Mouse (Mus musculus) liver, embryonic 16.5 days (tissue): ENCODE measurements around the gene Bhlha15. TPM values are rescaled to one million over a fixed set of nuclear protein-coding genes. Genes with fewer than 3 reads are reported as not detected.

ENCODE experiments used
- ATAC-seq: fragments of 200-750 bp; cut with Nextera tagmentation; 2 replicates; pipeline ENCODE4 v1.8.0; 2017; ENCODE audit warnings: low read depth, mild to moderate bottlenecking, moderate number of reproducible peaks, moderate library complexity
- H3K27ac ChIP-seq: fragments of 300-500 bp; sonication (generic); 2 replicates; pipeline ENCODE4 v1.5.1; 2014; ENCODE audit warnings: mild to moderate bottlenecking, low read length
- H3K27me3 ChIP-seq: fragments of 300-500 bp; sonication (generic); 2 replicates; pipeline ENCODE4 v1.6.1; 2014; ENCODE audit warnings: low read depth, low read length, mixed read lengths; ENCODE audit not compliant: control insufficient read depth, insufficient read depth
- H3K36me3 ChIP-seq: fragments of 300-500 bp; sonication (generic); 2 replicates; pipeline ENCODE4 v1.6.1; 2014; ENCODE audit warnings: mild to moderate bottlenecking; ENCODE audit not compliant: control insufficient read depth, insufficient read depth
- H3K4me1 ChIP-seq: fragments of 300-500 bp; sonication (generic); 2 replicates; pipeline ENCODE4 v1.6.1; 2014; ENCODE audit warnings: low read depth, low read length, mixed read lengths; ENCODE audit not compliant: control insufficient read depth
- H3K4me2 ChIP-seq: fragments of 300-500 bp; sonication (generic); 2 replicates; pipeline ENCODE4 v1.6.1; 2014; ENCODE audit warnings: low read depth, low read length, mixed read lengths
- H3K4me3 ChIP-seq: fragments of 300-500 bp; sonication (generic); 2 replicates; pipeline ENCODE4 v1.5.1; 2014; ENCODE audit warnings: low read depth, mild to moderate bottlenecking, low read length
- H3K9ac ChIP-seq: fragments of 300-500 bp; sonication (generic); 2 replicates; pipeline ENCODE4 v1.6.1; 2014; ENCODE audit warnings: low read depth, low read length
- H3K9me3 ChIP-seq: fragments of 300-500 bp; sonication (generic); replicated peaks from 2 replicates; pipeline ENCODE4 v1.6.1; 2016; ENCODE audit warnings: low read length; ENCODE audit not compliant: control insufficient read depth
- WGBS: fragments of 180-500 bp; shearing (Covaris S2); extraction: QIAGEN DNeasy Blood & Tissue Kit; methylation state at CpG from one replicate; pipeline ENCODE4 v1.1.7; 2014; ENCODE audit not compliant: insufficient replicate concordance; 5-methylcytosine and 5-hydroxymethylcytosine counted together
- polyA plus RNA-seq: library from polyadenylated mRNA; unstranded; fragments of >200 nt; fragmentation: Nextera tagmentation; extraction: Ambion mirVana; gene quantifications from 2 replicates; pipeline ENCODE4 v1.2.1, GENCODE M21; 2015

Gene Bhlha15
- polyA plus RNA-seq = 0.83 and 1.3 TPM in 2 replicates

DNA sequence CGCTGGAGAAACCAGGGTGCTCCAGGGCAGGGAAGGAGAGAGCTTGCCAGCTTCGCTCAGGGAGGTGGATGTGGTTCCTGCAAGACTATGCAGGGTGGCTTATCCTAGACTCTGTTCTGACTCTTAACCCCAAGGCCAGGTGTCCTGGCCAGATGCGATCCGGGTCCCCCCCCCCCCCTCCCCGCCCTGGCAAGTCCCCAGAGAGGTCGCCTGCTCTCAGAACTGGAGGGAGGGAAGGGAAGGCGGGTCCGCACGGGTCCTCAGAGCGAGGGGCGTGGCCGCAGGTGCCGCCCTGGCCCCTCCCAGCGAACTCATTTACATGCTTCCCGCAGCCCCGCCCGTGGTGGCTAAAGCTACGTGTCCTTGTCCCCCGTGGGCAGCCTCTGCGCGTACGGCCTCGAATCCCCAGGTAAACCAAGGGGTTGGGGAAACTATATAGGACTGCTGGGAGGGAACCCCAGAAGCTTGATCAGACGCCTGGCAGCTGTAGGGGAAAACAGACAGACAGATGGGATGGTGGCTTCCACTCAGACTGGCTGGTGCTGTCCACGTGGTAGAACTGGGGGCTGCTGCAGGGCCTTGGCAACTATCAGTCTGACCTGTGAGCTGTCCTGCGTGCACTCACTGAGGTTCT, at the start of gene Bhlha15:
Gene Bhlha15 (plus strand): TSS at position 337 of the 634 bp plus-strand sequence.
- Histone ChIP-seq H3K4me2 (peak within 1 kb of the TSS; percentile 56), H3K9me3 (no peaks in the 10 kb centered on the region), H3K36me3 (peaks cover 4% of the 10 kb centered on the region; the same call in 1 of the 2 replicates), H3K4me1 (peaks cover 14% of the 10 kb centered on the region), H3K27me3 (no peaks in the 10 kb centered on the region), H3K27ac (no peak within 1 kb of the TSS), H3K9ac (no peak within 1 kb of the TSS), H3K4me3 (peak within 1 kb of the TSS; percentile 47)
- WGBS = 3% methylated on average over 25 of the region's 26 CpGs
- peak; percentile 78 for ATAC-seq

DNA sequence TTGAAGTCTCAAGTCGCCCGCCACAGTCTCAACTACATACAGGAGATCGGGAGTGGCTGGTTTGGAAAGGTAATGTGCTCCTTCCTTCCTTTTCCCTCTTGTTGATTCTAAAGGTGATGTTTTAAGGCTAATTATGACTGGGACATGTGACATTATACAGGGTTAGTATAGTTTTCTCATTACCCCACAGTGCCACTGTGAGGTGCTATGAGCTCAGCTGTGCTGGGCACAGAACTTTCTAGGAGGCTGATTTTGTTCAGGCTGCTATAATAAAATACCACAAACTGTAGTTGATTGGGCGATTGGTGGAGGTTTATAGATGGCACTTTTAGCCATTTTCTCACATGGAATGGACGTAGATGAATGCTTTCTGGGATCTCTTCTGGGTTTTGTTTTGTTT, 46.6 kb upstream of the Bhlha15 start:
- Histone ChIP-seq H3K27ac (no peak overlapping the region), H3K36me3 (peaks cover 7% of the 10 kb centered on the region; the same call in 1 of the 2 replicates), H3K4me1 (no peaks in the 10 kb centered on the region), H3K9ac (no peak overlapping the region), H3K4me3 (no peak overlapping the region), H3K4me2 (no peak overlapping the region), H3K27me3 (no peaks in the 10 kb centered on the region), H3K9me3 (no peaks in the 10 kb centered on the region)
- 79% methylated on average over 5 of the region's 5 CpGs for WGBS
- no peak for ATAC-seq

DNA sequence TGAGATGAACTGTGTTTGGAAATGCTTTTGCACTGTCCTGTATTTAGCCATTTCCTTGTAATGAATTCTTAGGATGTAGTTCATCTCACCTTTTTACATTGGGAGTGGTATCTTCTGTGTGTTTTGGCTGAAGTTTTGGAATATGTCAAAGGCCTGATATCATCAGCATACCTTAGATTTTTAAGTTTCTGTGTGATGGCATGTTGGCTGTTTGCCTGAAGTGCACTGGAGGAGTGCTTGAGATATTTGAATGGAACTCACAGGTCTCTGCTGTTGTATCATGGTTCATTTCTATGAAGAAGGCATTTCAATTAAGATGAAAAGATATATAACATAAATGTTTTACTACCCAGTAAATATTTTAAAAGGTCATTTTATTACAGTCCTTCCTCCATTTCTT, 43.2 kb upstream of the Bhlha15 start:
- Histone ChIP-seq H3K36me3 (peaks cover 15% of the 10 kb centered on the region), H3K4me3 (no peak overlapping the region)

DNA sequence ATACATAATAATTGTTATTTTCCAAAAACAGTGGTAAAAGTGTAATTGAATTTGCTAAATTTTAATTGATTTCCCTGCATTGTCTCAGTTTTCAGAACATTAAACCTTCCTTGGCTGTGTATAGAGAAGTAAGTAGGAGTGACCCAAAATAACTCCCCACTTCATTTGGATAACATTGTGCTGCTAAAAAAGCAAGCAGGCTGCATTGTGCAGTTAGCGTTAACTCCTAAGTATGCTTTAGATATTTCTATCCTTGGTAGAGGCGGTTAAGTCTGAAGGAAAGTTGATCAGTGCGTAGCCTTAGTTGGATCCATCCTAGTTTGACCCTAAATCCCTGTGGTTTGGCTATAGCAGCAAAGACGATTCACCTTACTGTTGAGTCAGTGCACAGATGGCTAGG, 40.6 kb upstream of the Bhlha15 start:
- Histone ChIP-seq H3K4me1 (no peaks in the 10 kb centered on the region), H3K4me3 (no peak overlapping the region), H3K27me3 (no peaks in the 10 kb centered on the region), H3K27ac (no peak overlapping the region), H3K9me3 (no peaks in the 10 kb centered on the region), H3K4me2 (no peak overlapping the region), H3K36me3 (peaks cover 18% of the 10 kb centered on the region), H3K9ac (no peak overlapping the region)
- 85% methylated on average over 4 of the region's 4 CpGs for WGBS
- no peak for ATAC-seq

More for the DNA sequence above, 43.2 kb upstream of the Bhlha15 start:
- H3K9ac ChIP-seq = no peak overlapping the region
- H3K27me3 ChIP-seq = no peaks in the 10 kb centered on the region
- H3K27ac ChIP-seq = no peak overlapping the region
- no peaks in the 10 kb centered on the region for H3K9me3 ChIP-seq
- ATAC-seq = no peak
- H3K4me2 ChIP-seq = no peak overlapping the region
- no peaks in the 10 kb centered on the region for H3K4me1 ChIP-seq

DNA sequence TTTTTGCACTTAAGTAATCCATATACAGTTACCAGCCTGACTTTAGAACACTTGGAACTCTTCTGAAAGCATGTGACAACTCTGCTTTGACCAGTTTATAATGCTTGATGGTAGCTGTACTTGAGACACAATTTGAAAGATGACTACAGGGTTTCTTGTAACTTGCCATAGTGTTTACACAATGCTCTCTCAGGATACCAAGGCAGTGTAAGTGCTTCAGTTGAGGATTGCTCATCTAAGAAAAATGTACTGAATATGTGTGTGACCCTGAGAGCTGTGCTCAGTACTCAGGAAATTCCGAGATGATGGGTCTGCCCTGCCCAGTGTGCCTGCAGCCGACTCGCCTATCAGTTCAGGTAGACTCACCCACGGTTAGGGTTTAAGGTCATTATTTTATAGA, 38.8 kb upstream of the Bhlha15 start:
- WGBS = 83% methylated on average over 4 of the region's 4 CpGs
- no peaks in the 10 kb centered on the region for H3K27me3 ChIP-seq
- H3K9me3 ChIP-seq = no peaks in the 10 kb centered on the region
- peaks cover 18% of the 10 kb centered on the region for H3K36me3 ChIP-seq
- H3K9ac ChIP-seq = no peak overlapping the region
- ATAC-seq = no peak
- no peaks in the 10 kb centered on the region for H3K4me1 ChIP-seq
- H3K4me3 ChIP-seq = no peak overlapping the region
- no peak overlapping the region for H3K4me2 ChIP-seq
- H3K27ac ChIP-seq = no peak overlapping the region

DNA sequence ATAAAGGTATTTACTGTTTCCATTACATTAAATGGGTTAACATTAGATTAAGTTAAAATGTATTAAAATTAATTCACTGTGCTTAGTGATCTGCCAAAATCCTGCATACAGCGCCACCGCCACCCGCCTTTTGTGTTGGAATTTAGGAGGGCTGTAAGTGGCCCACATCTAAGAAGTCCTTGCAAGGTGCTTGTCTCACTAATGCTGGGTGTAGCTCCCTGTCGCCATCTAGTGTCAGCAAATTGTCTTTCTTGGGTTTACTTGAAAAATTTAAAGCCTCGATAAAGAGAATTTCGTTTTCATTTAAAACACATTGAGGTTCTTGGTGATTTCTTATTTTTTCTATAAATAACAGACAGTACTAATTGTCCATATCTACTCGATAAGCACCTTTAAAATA, 35.6 kb upstream of the Bhlha15 start:
- ATAC-seq = no peak
- Histone ChIP-seq H3K4me2 (no peak overlapping the region), H3K4me1 (no peaks in the 10 kb centered on the region), H3K9me3 (no peaks in the 10 kb centered on the region), H3K27me3 (no peaks in the 10 kb centered on the region), H3K4me3 (no peak overlapping the region), H3K36me3 (peaks cover 10% of the 10 kb centered on the region; the same call in 1 of the 2 replicates), H3K27ac (no peak overlapping the region), H3K9ac (no peak overlapping the region)
- 29% methylated on average over 7 of the region's 7 CpGs for WGBS

DNA sequence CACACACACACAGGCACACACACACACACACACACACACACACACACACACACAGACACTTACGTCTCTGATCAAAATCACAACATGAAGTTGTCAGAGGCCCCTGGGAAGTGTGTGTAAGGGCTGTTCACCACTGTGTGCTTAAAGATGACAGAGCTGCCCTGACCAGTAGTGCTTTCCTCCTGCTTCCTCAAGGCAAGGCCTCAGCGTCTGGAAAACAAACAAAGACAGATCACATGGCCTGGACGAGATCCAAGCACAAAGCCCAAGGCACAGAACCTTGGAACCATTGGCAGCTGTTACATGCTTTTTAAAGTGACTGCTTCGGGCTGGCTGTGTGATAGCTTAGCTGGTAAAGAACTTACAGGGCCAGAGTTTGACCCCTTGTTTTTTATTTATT, 31.5 kb upstream of the Bhlha15 start:
- Histone ChIP-seq H3K36me3 (peaks cover 8% of the 10 kb centered on the region; the same call in 1 of the 2 replicates), H3K9ac (no peak overlapping the region), H3K4me1 (no peaks in the 10 kb centered on the region), H3K9me3 (no peaks in the 10 kb centered on the region), H3K27ac (no peak overlapping the region), H3K4me3 (no peak overlapping the region), H3K27me3 (no peaks in the 10 kb centered on the region), H3K4me2 (no peak overlapping the region)
- ATAC-seq = peak; percentile 53; the same call in 1 of the 2 replicates
- WGBS = 55% methylated on average over 4 of the region's 4 CpGs

DNA sequence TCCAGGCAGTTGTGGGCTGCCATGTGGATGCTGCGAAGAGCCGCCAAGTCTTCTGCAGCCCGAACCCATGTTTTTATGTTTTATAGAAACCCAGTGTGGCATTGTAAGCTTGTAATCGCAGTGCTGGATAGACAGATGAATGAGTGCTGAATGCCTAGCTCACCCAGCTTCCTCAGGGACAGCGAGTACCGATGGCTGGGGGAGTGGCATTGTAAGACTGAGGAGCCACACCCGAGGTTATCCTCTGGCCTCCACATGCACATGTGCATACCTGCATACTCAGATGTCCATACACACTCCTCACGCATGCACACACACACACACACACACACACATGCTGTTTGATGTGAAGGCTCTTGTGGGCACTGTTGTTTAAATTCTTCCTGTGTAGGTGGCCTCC, 30.9 kb upstream of the Bhlha15 start:
- Histone ChIP-seq H3K4me2 (no peak overlapping the region), H3K36me3 (peaks cover 8% of the 10 kb centered on the region; the same call in 1 of the 2 replicates), H3K9ac (no peak overlapping the region), H3K9me3 (no peaks in the 10 kb centered on the region), H3K27ac (no peak overlapping the region), H3K4me3 (no peak overlapping the region), H3K4me1 (no peaks in the 10 kb centered on the region), H3K27me3 (no peaks in the 10 kb centered on the region)
- WGBS = 79% methylated on average over 8 of the region's 8 CpGs
- ATAC-seq = no peak

DNA sequence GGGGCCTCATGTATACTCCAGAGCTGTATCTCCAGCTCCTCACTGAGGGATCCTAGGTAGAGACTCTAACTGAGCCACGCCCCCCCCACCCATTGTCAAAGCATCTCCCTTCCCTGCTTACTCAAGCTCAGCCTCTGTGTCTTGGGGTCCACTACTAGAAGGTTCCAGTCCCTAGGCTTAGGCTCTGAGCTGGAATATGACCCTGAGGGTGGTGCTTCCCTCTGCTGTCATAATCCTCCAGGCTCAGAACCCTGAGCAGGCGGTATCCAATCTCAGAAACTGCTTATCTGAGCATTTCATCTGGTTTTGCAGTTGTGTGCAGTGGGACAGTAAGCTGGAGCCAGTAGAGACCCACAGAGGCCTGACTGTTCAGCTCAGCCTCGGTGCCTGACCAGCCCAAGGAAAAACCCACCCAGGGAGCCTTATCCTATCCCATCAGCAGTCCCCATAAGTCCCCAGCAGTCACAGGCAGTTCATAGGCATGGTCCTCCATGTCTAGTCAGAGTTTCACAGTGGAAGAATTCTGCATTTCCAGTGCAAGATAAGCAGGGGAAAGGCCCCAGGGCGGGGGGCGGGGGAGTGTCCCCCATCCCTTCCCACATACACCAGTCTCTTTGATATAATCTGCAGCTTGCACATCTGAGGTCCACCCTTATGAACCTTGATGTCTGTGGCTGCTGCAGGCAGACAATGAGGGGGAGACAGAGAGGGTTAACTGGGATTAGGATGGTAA, 27.8 kb upstream of the Bhlha15 start:
- Histone ChIP-seq H3K4me3 (no peak overlapping the region), H3K9ac (no peak overlapping the region), H3K36me3 (peaks cover 6% of the 10 kb centered on the region), H3K9me3 (no peaks in the 10 kb centered on the region), H3K4me1 (no peaks in the 10 kb centered on the region), H3K4me2 (no peak overlapping the region), H3K27me3 (no peaks in the 10 kb centered on the region), H3K27ac (no peak overlapping the region)
- WGBS = 39% methylated on average over 5 of the region's 5 CpGs
- ATAC-seq = no peak
